Mouse (Mus musculus): ENCODE measurements around the gene Gon7.

The Gon7 gene

GRCm38 (mm10) chr12:102757689-102758402, at the start of gene Gon7, which contains the start of the genes Gm28051 and Ubr7:
Gene Gon7 (minus strand): TSS chr12:102757803.
Gene Gm28051 (minus strand): TSS chr12:102757765.
Gene Ubr7 (plus strand): TSS chr12:102757967.
- DNase-seq, result peak; percentile 98

GRCm38 (mm10) chr12:102799528-102799927, 41.9 kb upstream of the Gon7 start:
- DNase-seq, result no peak

- DNase-seq, result no peak
Measured at GRCm38 (mm10) chr12:102787927-102788326, 30.3 kb upstream of the Gon7 start.

- DNase-seq, result no peak
Measured at GRCm38 (mm10) chr12:102785593-102785985, 28.0 kb upstream of the Gon7 start.

GRCm38 (mm10) chr12:102784899-102785592, 27.4 kb upstream of the Gon7 start:
- DNase-seq, result no peak

GRCm38 (mm10) chr12:102782841-102783240, 25.2 kb upstream of the Gon7 start:
- DNase-seq, result no peak

- DNase-seq, result peak; percentile 29
Measured at GRCm38 (mm10) chr12:102779452-102779851, 21.8 kb upstream of the Gon7 start.

GRCm38 (mm10) chr12:102778151-102778550, 20.5 kb upstream of the Gon7 start:
- no peak for DNase-seq

- no peak for DNase-seq
Measured at GRCm38 (mm10) chr12:102776035-102776434, 18.4 kb upstream of the Gon7 start.

- no peak for DNase-seq
Measured at GRCm38 (mm10) chr12:102772676-102773075, 15.1 kb upstream of the Gon7 start.

- no peak for DNase-seq
Measured at GRCm38 (mm10) chr12:102771601-102772000, 14.0 kb upstream of the Gon7 start.

GRCm38 (mm10) chr12:102769000-102769399, 11.4 kb upstream of the Gon7 start:
- DNase-seq, result peak; percentile 31

- no peak for DNase-seq
Measured at GRCm38 (mm10) chr12:102763696-102764095, 6.1 kb upstream of the Gon7 start.

- no peak for DNase-seq
Measured at GRCm38 (mm10) chr12:102761668-102762067, 4.1 kb upstream of the Gon7 start.

- DNase-seq, result no peak
Measured at GRCm38 (mm10) chr12:102758936-102759335, 1.3 kb upstream of the Gon7 start.

GRCm38 (mm10) chr12:102758403-102758756, 777 bp upstream of the Gon7 start, which contains the start of gene Gm20604:
Gene Gm20604 (minus strand): TSS chr12:102758672.
- DNase-seq, result no peak

- DNase-seq, result no peak
Measured at GRCm38 (mm10) chr12:102757055-102757688, 431 bp downstream of the Gon7 start.

GRCm38 (mm10) chr12:102756304-102756703, 1.3 kb downstream of the Gon7 start:
- peak; percentile 43 for DNase-seq

GRCm38 (mm10) chr12:102748256-102748655, 9.3 kb downstream of the Gon7 start:
- DNase-seq, result no peak

- DNase-seq, result no peak
Measured at GRCm38 (mm10) chr12:102744839-102745238, 12.8 kb downstream of the Gon7 start.

GRCm38 (mm10) chr12:102743589-102744574, 13.7 kb downstream of the Gon7 start, which contains the start of the genes Moap1 and Tmem251:
Gene Moap1 (minus strand): TSS chr12:102743661.
Gene Tmem251 (plus strand): TSS chr12:102743762.
- peak; percentile 93 for DNase-seq

GRCm38 (mm10) chr12:102743036-102743588, 14.5 kb downstream of the Gon7 start:
- no peak for DNase-seq

Measured in kidney, adult 9 months (tissue).